Mouse (Mus musculus): ENCODE measurements at regions not wholly inside any gene's neighbourhood (a gene's known extent, or its start where the extent isn't known, plus 50 kb on each side); places are given as distances from the start of the nearest gene placed in this dataset.
A peak's percentile ranks its signal among the peaks of the same experiment; 100 is the strongest.

DNA sequence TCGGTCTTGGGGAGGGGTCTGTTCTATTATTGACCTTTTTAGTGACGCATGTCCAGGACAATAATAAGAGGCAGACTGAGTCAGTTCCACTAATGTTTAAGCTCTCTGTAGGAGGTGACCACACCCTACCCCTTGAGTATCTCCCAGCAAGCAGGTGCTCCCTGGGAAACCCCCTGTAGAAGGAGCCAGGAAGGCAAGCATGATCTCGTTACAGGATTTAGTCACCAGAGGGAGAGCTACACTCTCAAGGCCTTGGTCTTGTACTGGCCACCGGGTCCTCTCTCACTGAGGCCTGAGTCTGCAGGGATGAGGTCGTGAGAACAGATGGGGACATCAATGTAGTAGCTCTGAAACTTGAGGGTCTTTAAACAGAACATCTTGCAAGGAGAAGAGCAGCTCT lies 55.3 kb upstream of the Ccnd2 start:
- no peak for DNase-seq (ENCODE audit: low read depth)
- TF ChIP-seq POLR2A (IDR thresholded peaks at IDR 0.05; ENCODE audit: borderline replicate concordance, extremely low read depth, insufficient read depth, insufficient read length, poor library complexity, severe bottlenecking) (no peak), CTCF (IDR thresholded peaks at IDR 0.05; ENCODE audit: borderline replicate concordance, extremely low read depth, insufficient read depth, insufficient read length) (no peak)

DNA sequence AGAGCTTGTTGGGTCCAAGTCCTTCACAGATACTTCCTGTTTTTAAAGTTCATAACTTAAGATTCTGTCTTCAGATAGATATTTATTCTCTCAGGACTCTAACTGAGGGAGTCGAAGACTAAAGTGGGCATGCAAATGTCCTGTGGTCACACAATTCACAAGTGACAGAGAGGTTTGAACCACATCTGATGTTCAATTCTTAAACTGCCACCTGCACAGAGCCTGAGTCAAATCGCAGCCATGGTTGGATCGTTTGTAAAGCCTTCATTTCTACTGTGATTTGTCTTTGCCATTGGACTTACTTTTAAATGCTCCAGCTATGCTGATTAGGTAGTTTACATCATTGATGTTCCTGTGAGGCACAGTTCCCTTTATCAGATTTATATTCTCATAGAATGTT lies 61.4 kb upstream of the Ccnd2 start:
- no peak for DNase-seq (ENCODE audit: low read depth)
- TF ChIP-seq POLR2A (IDR thresholded peaks at IDR 0.05; ENCODE audit: borderline replicate concordance, extremely low read depth, insufficient read depth, insufficient read length, poor library complexity, severe bottlenecking), result no peak
- no peak for TF ChIP-seq CTCF (IDR thresholded peaks at IDR 0.05; ENCODE audit: borderline replicate concordance, extremely low read depth, insufficient read depth, insufficient read length)

DNA sequence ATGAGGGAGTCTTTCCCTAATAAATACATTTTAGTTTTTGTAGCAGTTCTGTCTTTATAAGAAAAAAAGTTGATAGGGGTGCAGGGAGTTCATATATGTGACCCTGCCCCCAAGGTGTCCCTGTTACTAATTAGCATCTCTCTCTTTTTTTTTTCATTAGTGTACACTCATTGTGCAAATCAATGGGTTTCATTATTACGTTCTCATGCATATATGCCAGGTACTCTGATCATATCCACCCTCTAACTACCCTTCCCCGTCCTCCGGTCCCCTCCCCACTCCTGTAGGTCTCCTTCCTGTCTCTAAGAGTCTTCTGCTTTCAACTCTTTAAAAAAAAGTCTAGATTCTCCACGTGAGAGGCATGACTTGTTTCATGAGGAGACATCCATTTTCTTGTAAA lies 63.9 kb upstream of the Ccnd2 start:
- TF ChIP-seq POLR2A (IDR thresholded peaks at IDR 0.05; ENCODE audit: borderline replicate concordance, extremely low read depth, insufficient read depth, insufficient read length, poor library complexity, severe bottlenecking) (no peak), CTCF (IDR thresholded peaks at IDR 0.05; ENCODE audit: borderline replicate concordance, extremely low read depth, insufficient read depth, insufficient read length) (no peak)
- DNase-seq (ENCODE audit: low read depth), result no peak

DNA sequence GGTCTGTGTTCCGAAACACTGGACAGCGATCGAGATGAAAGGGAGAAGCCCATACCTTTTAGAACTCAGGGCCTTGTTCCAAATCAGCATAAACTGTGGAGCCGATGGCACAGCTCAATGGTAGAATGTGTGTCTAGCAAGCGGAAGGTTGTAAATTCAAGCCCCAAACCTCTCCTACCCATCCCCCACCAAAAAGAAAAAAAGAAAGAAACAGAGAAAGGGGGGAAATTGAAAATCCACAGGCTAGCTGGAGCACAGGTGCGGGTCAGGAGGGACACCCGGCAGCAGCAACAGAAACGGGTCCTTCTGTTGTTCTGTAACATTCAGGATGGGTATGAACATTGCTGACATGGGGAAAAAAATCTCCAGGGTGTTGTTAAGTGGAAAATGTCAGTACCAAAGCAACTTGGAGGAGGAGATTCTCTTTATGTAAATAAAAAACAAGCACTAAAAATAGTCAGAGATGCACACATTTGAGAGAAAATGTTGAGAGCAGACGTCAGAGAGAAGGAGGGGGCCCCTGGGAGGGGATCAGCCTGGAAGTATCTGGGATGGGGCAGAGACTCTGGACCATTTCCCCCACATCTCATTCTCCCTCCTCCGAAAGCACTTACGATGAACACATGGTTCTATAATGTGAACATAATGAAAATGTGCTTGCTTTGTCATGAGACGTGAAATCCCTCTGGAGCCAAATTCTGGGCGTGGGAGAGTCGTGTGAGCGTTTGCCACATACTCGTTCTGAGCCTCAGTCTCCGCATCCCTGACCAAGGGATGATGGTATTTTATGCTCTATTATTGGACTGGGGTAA lies 66.8 kb upstream of the Ccnd2 start:
- TF ChIP-seq CTCF (IDR thresholded peaks at IDR 0.05; ENCODE audit: borderline replicate concordance, extremely low read depth, insufficient read depth, insufficient read length) (no peak), POLR2A (IDR thresholded peaks at IDR 0.05; ENCODE audit: borderline replicate concordance, extremely low read depth, insufficient read depth, insufficient read length, poor library complexity, severe bottlenecking) (no peak)
- peak; percentile 5 for DNase-seq (ENCODE audit: low read depth)

DNA sequence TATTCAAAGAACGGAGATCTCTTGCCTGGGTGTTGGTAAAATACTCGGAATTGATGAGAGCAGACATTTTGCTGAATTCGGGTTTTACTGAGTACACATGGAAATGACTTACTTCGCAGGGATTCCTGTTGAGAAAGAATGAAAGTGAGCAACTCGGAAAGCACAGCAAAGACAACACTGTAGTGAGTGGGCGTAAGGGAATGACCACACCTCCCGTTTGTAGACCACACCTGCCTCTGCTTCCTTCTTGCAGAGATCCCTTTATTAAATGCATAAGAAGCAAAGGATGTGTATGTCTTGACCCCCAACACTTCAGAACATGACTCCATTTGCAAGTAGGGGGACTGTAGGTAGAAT lies 67.4 kb upstream of the Ccnd2 start:
- DNase-seq (ENCODE audit: low read depth), result no peak
- TF ChIP-seq POLR2A (IDR thresholded peaks at IDR 0.05; ENCODE audit: borderline replicate concordance, extremely low read depth, insufficient read depth, insufficient read length, poor library complexity, severe bottlenecking), result no peak
- no peak for TF ChIP-seq CTCF (IDR thresholded peaks at IDR 0.05; ENCODE audit: borderline replicate concordance, extremely low read depth, insufficient read depth, insufficient read length)

DNA sequence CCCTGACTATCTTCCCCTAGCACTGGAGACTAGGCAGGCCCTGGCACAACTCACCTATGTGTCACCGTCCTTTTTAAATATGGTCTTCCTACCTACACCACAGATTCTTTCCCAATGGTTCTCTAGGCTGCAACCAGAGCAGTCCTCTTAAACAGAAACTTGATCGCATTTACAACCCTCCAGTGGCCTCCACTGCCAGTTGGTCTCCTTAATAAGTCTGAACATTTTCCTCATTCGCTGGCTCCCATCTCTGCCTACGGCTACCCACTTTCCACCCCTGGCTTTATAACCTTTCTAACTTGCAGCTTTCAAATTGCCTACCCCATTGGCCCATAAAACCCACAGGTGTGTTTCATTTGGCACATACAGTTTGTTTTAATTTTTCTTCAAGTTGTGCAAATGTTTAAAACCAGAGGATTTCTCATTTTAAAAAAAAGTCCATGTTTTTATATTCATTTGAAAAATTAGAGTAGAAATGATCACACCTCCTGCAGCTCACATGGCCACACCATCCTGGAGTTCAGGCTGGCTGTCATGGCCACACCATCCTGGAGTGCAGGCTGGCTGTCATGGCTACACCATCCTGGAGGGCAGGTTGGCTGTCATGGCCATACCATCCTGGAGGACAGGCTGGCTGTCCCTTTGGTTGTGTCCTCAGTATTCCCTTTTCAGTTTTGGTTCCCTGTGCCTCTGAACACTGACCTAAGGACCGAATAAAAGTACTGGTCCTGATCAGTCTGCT lies 74.4 kb upstream of the Ccnd2 start:
- DNase-seq (ENCODE audit: low read depth), result no peak
- TF ChIP-seq POLR2A (IDR thresholded peaks at IDR 0.05; ENCODE audit: borderline replicate concordance, extremely low read depth, insufficient read depth, insufficient read length, poor library complexity, severe bottlenecking) (no peak), CTCF (IDR thresholded peaks at IDR 0.05; ENCODE audit: borderline replicate concordance, extremely low read depth, insufficient read depth, insufficient read length) (no peak)

DNA sequence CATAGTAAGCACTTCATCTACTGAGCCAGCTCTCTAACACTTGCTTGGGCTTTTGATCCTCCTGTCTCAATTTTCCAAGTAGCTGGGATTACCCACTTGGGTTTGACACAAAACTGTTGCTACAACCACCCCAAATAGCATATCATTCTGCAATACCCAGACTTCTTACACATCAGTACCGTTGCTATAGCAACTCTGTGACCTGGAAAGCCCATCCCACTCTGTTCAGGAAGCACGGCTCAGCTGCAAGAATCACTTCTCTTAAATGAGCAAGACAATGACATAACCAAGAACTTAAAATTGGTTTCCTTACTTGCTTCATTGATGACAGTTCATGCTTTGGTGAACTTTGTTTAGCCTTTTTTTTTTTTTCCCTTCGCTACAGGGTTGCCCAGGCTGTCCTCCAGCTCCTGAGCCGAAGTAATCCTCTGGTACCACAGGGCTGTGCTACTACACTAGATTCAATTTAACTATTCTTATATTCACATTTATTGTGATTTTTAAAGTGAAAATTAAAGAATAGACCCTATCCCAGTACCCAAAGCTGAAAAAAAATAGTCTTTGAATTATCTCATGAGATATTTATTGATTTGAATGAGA lies 84.6 kb upstream of the Ccnd2 start:
- TF ChIP-seq CTCF (IDR thresholded peaks at IDR 0.05; ENCODE audit: borderline replicate concordance, extremely low read depth, insufficient read depth, insufficient read length) (no peak), POLR2A (IDR thresholded peaks at IDR 0.05; ENCODE audit: borderline replicate concordance, extremely low read depth, insufficient read depth, insufficient read length, poor library complexity, severe bottlenecking) (no peak)
- peak; percentile 39 for DNase-seq (ENCODE audit: low read depth)

DNA sequence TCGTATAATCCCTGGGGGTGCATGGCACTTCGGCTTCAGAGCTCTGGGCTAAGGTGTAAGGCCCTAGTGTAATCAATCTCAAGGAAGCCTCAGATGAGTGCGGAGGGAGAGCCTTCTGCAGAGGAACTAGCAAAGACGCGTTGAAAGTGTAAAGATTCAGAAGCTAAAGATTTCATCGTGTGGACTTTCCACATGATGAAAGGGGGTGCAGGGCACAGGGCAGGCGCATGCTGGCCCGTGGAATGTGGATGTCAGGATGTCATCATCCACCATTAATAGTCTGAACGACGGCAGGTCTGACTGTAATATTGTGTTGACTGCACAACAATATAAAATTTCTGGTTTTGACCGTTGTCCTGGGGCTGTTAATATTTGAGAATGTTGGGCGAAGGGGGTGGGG lies 85.2 kb upstream of the Ccnd2 start:
- DNase-seq (ENCODE audit: low read depth), result no peak
- no peak for TF ChIP-seq POLR2A (IDR thresholded peaks at IDR 0.05; ENCODE audit: borderline replicate concordance, extremely low read depth, insufficient read depth, insufficient read length, poor library complexity, severe bottlenecking)
- no peak for TF ChIP-seq CTCF (IDR thresholded peaks at IDR 0.05; ENCODE audit: borderline replicate concordance, extremely low read depth, insufficient read depth, insufficient read length)

DNA sequence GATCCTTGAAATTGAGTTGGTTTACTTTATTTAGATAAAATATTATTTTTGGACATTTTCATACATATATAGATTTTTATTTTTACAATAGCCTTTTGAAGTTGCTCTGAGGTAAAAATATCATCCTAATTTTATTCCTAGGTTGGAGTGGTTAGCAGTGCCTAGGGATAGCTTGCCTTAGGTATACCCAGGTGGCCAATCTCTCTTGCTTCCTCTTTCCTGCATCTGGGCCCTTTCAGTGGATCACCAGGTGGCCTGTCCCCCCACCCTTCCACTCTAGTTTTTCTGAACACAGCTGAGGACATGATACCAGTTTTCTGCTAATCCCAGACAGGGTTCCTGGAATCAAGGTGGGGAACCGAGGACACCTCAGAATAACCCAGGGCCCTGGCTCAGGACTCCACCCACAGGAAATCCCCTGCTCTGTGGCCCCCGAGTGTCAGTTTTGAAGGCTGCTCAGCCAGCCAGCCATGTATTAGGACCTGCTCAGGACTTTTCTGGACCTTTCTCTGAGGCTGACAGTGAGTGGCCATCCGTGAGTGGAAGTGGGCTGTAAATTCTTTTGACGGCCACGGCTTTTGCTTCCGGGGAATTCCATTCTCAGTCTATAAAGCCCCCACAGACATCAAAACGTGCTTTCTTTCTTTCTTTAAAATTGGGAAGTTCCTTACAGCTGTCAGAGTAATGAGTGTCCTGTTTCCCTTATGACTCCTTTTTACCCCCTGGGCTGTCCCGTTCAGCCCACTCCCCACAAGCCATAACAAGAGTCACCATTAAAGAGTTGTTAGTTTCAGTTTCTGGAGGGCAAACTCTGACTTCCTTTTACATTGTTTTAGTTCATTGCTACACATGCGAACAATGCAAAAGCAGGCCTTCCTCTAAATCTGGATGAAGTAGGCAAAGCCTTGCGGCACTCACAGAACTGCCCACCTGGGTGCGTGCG lies 87.8 kb upstream of the Ccnd2 start:
- DNase-seq (ENCODE audit: low read depth), result no peak
- TF ChIP-seq POLR2A (IDR thresholded peaks at IDR 0.05; ENCODE audit: borderline replicate concordance, extremely low read depth, insufficient read depth, insufficient read length, poor library complexity, severe bottlenecking) (no peak), CTCF (IDR thresholded peaks at IDR 0.05; ENCODE audit: borderline replicate concordance, extremely low read depth, insufficient read depth, insufficient read length) (no peak)

DNA sequence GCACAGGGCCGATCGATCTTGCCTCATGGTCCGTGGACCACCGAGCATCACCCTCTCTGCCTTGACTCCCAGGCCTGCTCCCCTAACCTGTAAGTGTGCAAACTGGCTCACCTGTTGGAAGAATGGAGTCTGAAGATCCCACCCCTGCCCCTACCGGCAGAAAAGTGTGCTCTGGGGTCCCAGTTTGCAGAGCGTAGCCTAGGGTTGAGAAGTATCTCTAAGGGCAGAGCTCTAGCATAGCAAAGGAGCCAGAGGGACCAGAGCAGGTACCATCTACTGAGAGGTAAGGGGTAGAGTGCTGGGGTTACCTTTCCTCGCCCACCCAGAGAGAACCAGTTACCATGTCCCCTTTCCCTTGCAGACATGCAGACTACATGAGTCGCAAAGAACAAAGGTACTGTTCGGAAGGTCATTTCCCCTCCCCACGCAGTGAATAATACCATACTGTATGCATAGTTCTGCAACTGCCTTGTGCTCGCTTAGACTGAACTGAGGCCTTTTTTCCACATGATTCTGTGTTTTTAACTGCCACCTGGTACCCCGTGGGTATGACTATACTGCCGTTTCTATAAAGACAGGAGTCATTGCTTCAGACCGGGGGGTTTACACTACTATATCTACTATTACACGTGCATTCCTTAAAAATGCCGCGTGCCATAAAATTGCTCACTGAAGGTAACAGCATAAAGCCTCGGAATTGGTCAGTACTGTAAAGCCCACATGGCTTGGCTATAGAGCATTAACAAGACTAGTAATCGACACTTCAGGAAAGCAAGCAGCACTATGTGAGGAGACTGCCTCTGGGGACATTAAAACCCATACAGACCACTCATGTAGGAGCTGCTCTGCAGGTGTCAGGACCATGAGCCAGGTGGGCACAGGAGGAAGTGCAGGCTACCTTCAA lies 88.7 kb upstream of the Ccnd2 start:
- DNase-seq (ENCODE audit: low read depth), result no peak
- TF ChIP-seq POLR2A (IDR thresholded peaks at IDR 0.05; ENCODE audit: borderline replicate concordance, extremely low read depth, insufficient read depth, insufficient read length, poor library complexity, severe bottlenecking) (no peak), CTCF (IDR thresholded peaks at IDR 0.05; ENCODE audit: borderline replicate concordance, extremely low read depth, insufficient read depth, insufficient read length) (no peak)
